Mouse (Mus musculus): ENCODE data around the gene Etv6. TPM values are rescaled to one million over a fixed set of nuclear protein-coding genes. Genes with fewer than 3 reads are reported as not detected.

Etv6 gene
- polyA plus RNA-seq, 1 experiment from 2014 or later = 16.5 TPM

DNA sequence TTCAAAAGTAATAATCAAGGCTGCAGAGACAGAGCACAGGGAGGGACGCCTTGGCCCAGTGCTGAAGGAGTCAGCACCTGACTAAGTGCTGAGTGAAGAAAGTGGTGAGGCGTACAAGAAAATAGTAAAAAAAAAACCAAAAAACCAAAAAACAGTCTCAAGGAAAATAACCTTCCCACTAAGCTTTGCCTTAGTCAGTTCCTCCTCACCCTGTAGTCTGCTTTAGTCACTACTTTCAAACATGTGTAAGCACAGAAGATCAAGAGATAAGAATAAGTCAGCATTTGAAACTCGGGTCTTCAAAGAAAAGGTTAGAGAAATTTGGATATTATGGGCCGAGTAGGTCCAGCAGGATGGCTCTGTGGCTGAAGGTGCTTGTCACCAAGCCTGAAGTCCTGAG is 52.2 kb downstream of the Etv6 start:
- Histone ChIP-seq H3K4me1 (replicated peaks; ENCODE audit: control insufficient read depth, insufficient read depth, low read length) (peaks cover 16% of the 10 kb centered on the region; the same call in 1 of the 2 replicates), H3K9ac (ENCODE audit: low read length) (no peak overlapping the region), H3K27me3 (replicated peaks; ENCODE audit: control insufficient read depth, insufficient read depth, low read length) (no peaks in the 10 kb centered on the region), H3K36me3 (ENCODE audit: control insufficient read depth, insufficient read depth, low read length) (no peaks in the 10 kb centered on the region; the same call in 1 of the 2 replicates), H3K4me2 (ENCODE audit: low read length) (no peak overlapping the region), H3K27ac (ENCODE audit: low read depth) (no peak overlapping the region), H3K4me3 (ENCODE audit: low read depth, low read length) (no peak overlapping the region), H3K9me3 (ENCODE audit: control insufficient read depth, low read length) (no peaks in the 10 kb centered on the region)
- DNase-seq (ENCODE audit: low spot score) (no peak), ATAC-seq (replicated peaks; ENCODE audit: low FRiP score, low TSS enrichment, low read depth) (no peak)
- WGBS = 90% methylated on average over 4 of the region's 4 CpGs

DNA sequence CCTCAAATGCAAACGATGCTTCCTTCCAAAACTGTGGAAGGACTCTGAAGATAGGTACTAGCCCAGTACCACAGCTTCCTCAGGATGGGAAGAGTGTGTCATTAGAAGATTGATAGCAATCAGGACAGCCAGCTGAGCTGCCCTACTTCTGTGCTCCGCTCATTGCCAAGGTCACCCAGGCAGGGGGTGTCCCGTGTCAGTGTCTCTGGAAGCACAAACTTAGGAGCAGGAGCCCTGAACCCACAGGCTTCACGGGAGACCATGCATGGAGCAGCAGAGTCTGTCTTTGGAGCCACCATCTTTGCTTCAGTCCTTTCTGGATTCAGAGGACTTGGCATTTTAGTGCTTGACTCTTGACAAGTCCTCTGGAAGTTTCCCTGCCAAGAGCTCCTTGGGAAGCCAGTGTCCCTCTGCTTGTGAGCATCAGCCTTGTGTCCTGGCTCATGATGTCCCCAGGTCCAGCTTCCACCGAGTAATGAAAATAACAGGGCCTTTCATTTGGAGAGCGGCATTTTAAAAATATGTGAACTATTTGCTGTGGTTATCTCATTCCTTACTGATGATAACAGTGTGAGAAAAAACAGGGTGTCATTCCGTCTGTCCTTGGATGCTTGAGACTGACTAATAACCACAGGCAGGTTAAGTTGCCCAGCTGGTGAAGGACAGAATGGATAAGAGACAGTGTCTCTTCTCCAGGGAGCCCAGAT is 54.3 kb downstream of the Etv6 start:
- Histone ChIP-seq H3K4me3 (ENCODE audit: low read depth, low read length) (no peak overlapping the region), H3K27me3 (replicated peaks; ENCODE audit: control insufficient read depth, insufficient read depth, low read length) (no peaks in the 10 kb centered on the region), H3K9ac (ENCODE audit: low read length) (no peak overlapping the region), H3K36me3 (ENCODE audit: control insufficient read depth, insufficient read depth, low read length) (peaks cover 3% of the 10 kb centered on the region; the same call in 1 of the 2 replicates), H3K27ac (ENCODE audit: low read depth) (no peak overlapping the region), H3K4me2 (ENCODE audit: low read length) (no peak overlapping the region), H3K4me1 (replicated peaks; ENCODE audit: control insufficient read depth, insufficient read depth, low read length) (peaks cover 16% of the 10 kb centered on the region; the same call in 1 of the 2 replicates), H3K9me3 (ENCODE audit: control insufficient read depth, low read length) (no peaks in the 10 kb centered on the region)
- no peak for DNase-seq (ENCODE audit: low spot score)
- no peak for ATAC-seq (replicated peaks; ENCODE audit: low FRiP score, low TSS enrichment, low read depth)
- WGBS = 59% methylated on average over 7 of the region's 7 CpGs

DNA sequence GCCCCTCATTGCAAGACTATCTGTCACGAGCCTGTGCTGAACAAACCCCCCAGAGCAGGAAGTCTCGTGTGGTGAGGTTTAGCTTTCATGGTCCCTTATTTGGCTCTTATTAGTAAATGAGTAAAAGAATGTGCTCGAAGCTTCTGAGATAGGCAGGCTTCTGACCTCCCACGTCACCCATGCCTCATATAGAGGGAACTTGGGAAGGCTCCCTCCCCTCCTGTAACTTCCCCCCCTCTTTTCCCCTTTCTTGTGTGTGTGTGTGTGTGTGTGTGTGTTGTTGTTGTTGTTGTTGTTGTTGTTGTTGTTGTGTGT is 54.8 kb downstream of the Etv6 start:
- ATAC-seq (replicated peaks; ENCODE audit: low FRiP score, low TSS enrichment, low read depth) (0 out of 2 replicates have a peak, but pooled peaks have one; percentile 38), DNase-seq (ENCODE audit: low spot score) (no peak)
- Histone ChIP-seq H3K4me3 (ENCODE audit: low read depth, low read length) (no peak overlapping the region), H3K9me3 (ENCODE audit: control insufficient read depth, low read length) (no peaks in the 10 kb centered on the region), H3K4me1 (replicated peaks; ENCODE audit: control insufficient read depth, insufficient read depth, low read length) (peaks cover 16% of the 10 kb centered on the region; the same call in 1 of the 2 replicates), H3K9ac (ENCODE audit: low read length) (no peak overlapping the region), H3K4me2 (ENCODE audit: low read length) (no peak overlapping the region), H3K27ac (ENCODE audit: low read depth) (no peak overlapping the region), H3K36me3 (ENCODE audit: control insufficient read depth, insufficient read depth, low read length) (peaks cover 3% of the 10 kb centered on the region; the same call in 1 of the 2 replicates), H3K27me3 (replicated peaks; ENCODE audit: control insufficient read depth, insufficient read depth, low read length) (no peaks in the 10 kb centered on the region)
- WGBS = 56% methylated on average over 4 of the region's 4 CpGs

DNA sequence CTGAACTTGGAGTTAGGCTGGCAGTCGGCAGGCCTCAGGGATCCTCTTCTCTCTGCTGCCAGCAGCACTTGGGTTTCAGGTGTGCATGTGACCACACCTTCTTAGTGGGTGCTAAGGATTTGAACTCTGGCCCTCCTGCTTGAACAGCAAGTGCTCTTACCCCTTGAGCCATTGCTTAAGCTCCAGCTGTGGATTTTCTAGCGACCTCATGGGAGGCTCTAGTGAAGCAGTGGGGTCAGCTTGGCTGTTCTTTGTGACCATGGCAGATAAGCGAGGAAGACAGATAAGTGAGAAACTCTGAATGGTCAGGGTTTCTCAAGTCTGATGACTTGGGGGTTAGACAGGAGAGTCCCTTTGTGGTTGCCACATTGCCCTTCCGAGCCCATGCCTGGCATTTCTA is 55.4 kb downstream of the Etv6 start:
- DNase-seq (ENCODE audit: low spot score) (no peak), ATAC-seq (replicated peaks; ENCODE audit: low FRiP score, low TSS enrichment, low read depth) (0 out of 2 replicates have a peak, but pooled peaks have one; percentile 30)
- 89% methylated on average over 4 of the region's 4 CpGs for WGBS
- H3K9ac ChIP-seq (ENCODE audit: low read length) = no peak overlapping the region
- no peak overlapping the region for H3K4me2 ChIP-seq (ENCODE audit: low read length)
- no peaks in the 10 kb centered on the region for H3K9me3 ChIP-seq (ENCODE audit: control insufficient read depth, low read length)
- peaks cover 16% of the 10 kb centered on the region; the same call in 1 of the 2 replicates for H3K4me1 ChIP-seq (replicated peaks; ENCODE audit: control insufficient read depth, insufficient read depth, low read length)
- no peak overlapping the region for H3K27ac ChIP-seq (ENCODE audit: low read depth)
- no peak overlapping the region for H3K4me3 ChIP-seq (ENCODE audit: low read depth, low read length)
- no peaks in the 10 kb centered on the region for H3K27me3 ChIP-seq (replicated peaks; ENCODE audit: control insufficient read depth, insufficient read depth, low read length)
- peaks cover 3% of the 10 kb centered on the region; the same call in 1 of the 2 replicates for H3K36me3 ChIP-seq (ENCODE audit: control insufficient read depth, insufficient read depth, low read length)

DNA sequence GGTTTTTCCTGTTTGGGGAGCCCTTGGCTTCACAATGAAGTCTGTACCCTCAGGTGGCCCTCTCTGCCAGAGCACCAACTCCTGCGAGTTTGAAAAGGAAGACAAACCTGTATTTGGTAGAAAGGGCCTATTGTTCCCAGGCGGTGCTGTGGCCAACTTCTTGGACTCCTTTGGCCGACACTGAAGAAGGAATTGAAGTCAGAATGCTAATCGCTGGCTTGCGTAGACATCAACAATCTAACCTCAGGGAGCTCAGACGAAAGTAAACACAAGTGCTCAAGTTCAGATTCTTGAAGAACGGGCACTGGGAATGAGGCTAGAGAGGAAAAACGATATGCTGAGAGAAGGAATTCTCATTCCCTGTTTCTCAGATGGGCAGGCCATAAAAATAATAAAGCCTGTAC is 55.9 kb downstream of the Etv6 start:
- Histone ChIP-seq H3K4me3 (ENCODE audit: low read depth, low read length) (no peak overlapping the region), H3K27me3 (replicated peaks; ENCODE audit: control insufficient read depth, insufficient read depth, low read length) (no peaks in the 10 kb centered on the region), H3K4me1 (replicated peaks; ENCODE audit: control insufficient read depth, insufficient read depth, low read length) (peaks cover 16% of the 10 kb centered on the region; the same call in 1 of the 2 replicates), H3K4me2 (ENCODE audit: low read length) (no peak overlapping the region), H3K9me3 (ENCODE audit: control insufficient read depth, low read length) (no peaks in the 10 kb centered on the region), H3K9ac (ENCODE audit: low read length) (no peak overlapping the region), H3K36me3 (ENCODE audit: control insufficient read depth, insufficient read depth, low read length) (peaks cover 3% of the 10 kb centered on the region; the same call in 1 of the 2 replicates), H3K27ac (ENCODE audit: low read depth) (no peak overlapping the region)
- no peak for DNase-seq (ENCODE audit: low spot score)
- no peak for ATAC-seq (replicated peaks; ENCODE audit: low FRiP score, low TSS enrichment, low read depth)
- WGBS = 44% methylated on average over 8 of the region's 8 CpGs

DNA sequence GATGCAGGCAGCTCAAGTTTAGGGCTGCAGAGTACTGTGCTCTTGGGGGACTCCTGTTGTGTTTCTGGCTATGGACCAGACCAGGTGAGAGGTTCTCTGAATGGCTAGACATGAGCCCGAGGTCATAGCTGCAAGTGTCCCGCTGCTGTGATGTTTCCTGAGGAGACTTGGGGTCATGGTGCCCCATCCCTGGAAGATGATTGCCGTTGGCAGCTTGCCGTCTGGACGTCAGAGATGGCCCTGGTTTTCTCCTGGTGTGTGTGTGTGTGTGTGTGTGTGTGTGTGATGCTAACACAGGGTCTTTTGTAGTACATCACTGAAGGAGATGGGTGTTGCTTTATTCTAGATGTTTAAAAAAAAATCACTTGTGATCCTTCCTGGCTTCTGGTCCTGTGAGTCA is 58.6 kb downstream of the Etv6 start:
- no peak overlapping the region for H3K4me2 ChIP-seq (ENCODE audit: low read length)
- 83% methylated on average over 5 of the region's 5 CpGs for WGBS

DNA sequence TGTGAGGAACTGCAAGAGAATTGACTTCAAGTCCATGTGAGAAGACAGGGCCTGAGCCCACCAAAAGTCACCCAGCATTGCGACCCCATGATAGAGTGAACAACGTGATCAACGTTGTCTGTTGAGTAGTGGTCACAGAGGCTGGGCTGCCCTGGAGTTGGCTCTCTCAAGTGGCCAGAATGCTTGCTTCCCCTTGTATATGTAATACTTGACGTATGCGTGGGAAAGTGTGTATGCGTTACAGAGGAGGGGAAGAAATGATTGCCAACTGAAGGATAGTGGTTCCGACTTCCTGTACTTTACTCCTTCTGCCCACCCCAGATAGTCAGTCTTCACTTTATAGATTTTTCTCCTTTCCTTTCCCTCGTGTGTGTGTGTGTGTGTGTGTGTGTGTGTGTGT is 59.1 kb downstream of the Etv6 start:
- WGBS = 88% methylated on average over 7 of the region's 8 CpGs
- no peak overlapping the region for H3K4me2 ChIP-seq (ENCODE audit: low read length)
- H3K9ac ChIP-seq (ENCODE audit: low read length) = no peak overlapping the region
- no peak overlapping the region for H3K27ac ChIP-seq (ENCODE audit: low read depth)
- H3K4me1 ChIP-seq (replicated peaks; ENCODE audit: control insufficient read depth, insufficient read depth, low read length) = peaks cover 13% of the 10 kb centered on the region; the same call in 1 of the 2 replicates
- no peak for DNase-seq (ENCODE audit: low spot score)
- peaks cover 3% of the 10 kb centered on the region; the same call in 1 of the 2 replicates for H3K36me3 ChIP-seq (ENCODE audit: control insufficient read depth, insufficient read depth, low read length)
- H3K27me3 ChIP-seq (replicated peaks; ENCODE audit: control insufficient read depth, insufficient read depth, low read length) = no peaks in the 10 kb centered on the region
- ATAC-seq (replicated peaks; ENCODE audit: low FRiP score, low TSS enrichment, low read depth) = no peak
- H3K4me3 ChIP-seq (ENCODE audit: low read depth, low read length) = no peak overlapping the region
- H3K9me3 ChIP-seq (ENCODE audit: control insufficient read depth, low read length) = no peaks in the 10 kb centered on the region

More for the DNA sequence above, 58.6 kb downstream of the Etv6 start:
- Histone ChIP-seq H3K27me3 (replicated peaks; ENCODE audit: control insufficient read depth, insufficient read depth, low read length) (no peaks in the 10 kb centered on the region), H3K4me3 (ENCODE audit: low read depth, low read length) (no peak overlapping the region), H3K27ac (ENCODE audit: low read depth) (no peak overlapping the region), H3K9me3 (ENCODE audit: control insufficient read depth, low read length) (no peaks in the 10 kb centered on the region), H3K4me1 (replicated peaks; ENCODE audit: control insufficient read depth, insufficient read depth, low read length) (peaks cover 15% of the 10 kb centered on the region; the same call in 1 of the 2 replicates), H3K9ac (ENCODE audit: low read length) (no peak overlapping the region), H3K36me3 (ENCODE audit: control insufficient read depth, insufficient read depth, low read length) (peaks cover 3% of the 10 kb centered on the region; the same call in 1 of the 2 replicates)
- DNase-seq (ENCODE audit: low spot score) (no peak), ATAC-seq (replicated peaks; ENCODE audit: low FRiP score, low TSS enrichment, low read depth) (no peak)

DNA sequence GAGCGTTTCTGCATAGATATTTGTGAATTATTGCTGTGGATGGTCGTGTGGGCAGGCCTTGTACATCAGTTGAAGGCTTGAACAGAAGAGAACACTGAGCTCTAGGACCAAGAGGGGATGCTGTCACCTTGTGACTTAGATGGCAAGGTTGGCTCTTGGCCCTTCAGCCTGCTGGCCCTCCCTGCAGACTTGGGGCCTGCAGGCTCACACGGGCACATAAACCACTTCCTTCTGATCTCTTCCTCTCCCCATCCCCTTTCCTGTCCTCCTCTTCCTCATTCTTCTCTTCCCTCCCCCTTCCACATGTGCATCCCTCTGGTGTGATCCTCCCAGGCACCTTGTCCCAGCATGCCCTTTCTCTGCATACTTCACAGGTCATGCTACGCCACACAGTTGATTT is 60.1 kb downstream of the Etv6 start:
- H3K36me3 ChIP-seq (ENCODE audit: control insufficient read depth, insufficient read depth, low read length) = peaks cover 3% of the 10 kb centered on the region; the same call in 1 of the 2 replicates
- H3K9me3 ChIP-seq (ENCODE audit: control insufficient read depth, low read length) = no peaks in the 10 kb centered on the region
- H3K9ac ChIP-seq (ENCODE audit: low read length) = no peak overlapping the region
- no peak overlapping the region for H3K4me3 ChIP-seq (ENCODE audit: low read depth, low read length)
- ATAC-seq (replicated peaks; ENCODE audit: low FRiP score, low TSS enrichment, low read depth) (no peak), DNase-seq (ENCODE audit: low spot score) (no peak)
- H3K4me2 ChIP-seq (ENCODE audit: low read length) = no peak overlapping the region
- H3K27me3 ChIP-seq (replicated peaks; ENCODE audit: control insufficient read depth, insufficient read depth, low read length) = no peaks in the 10 kb centered on the region
- no peak overlapping the region for H3K27ac ChIP-seq (ENCODE audit: low read depth)
- peaks cover 6% of the 10 kb centered on the region; the same call in 1 of the 2 replicates for H3K4me1 ChIP-seq (replicated peaks; ENCODE audit: control insufficient read depth, insufficient read depth, low read length)
- 67% methylated on average over 4 of the region's 4 CpGs for WGBS

All from intestine, embryonic 14.5 days (tissue).